Mouse (Mus musculus): ENCODE data around the gene Epha7. TPM values are rescaled to one million over a fixed set of nuclear protein-coding genes. Genes with fewer than 3 reads are reported as not detected.

Gene Epha7
- 0.05 and 0.06 TPM in 2 replicates for polyA plus RNA-seq (2012; rRNA removed)

GRCm38 (mm10) chr4:28812691-28813289, at the start of gene Epha7:
TSS of gene Epha7 (plus strand) at chr4:28813131.
- under 1% methylated on average over 48 of the region's 48 CpGs for WGBS
- Histone ChIP-seq H3K27me3 (ENCODE audit: control insufficient read depth, insufficient read depth, low read length) (peaks cover 21% of the 10 kb centered on the region), H3K27ac (ENCODE audit: insufficient read depth, low read length) (no peak within 1 kb of the TSS), H3K4me3 (ENCODE audit: extremely low read depth, insufficient read depth, insufficient read length) (peak within 1 kb of the TSS; percentile 45), H3K36me3 (ENCODE audit: control insufficient read depth, insufficient read depth, low read length) (no peaks in the 10 kb centered on the region), H3K4me1 (ENCODE audit: control insufficient read depth, insufficient read depth, insufficient read length) (peaks cover 3% of the 10 kb centered on the region; the same call in 1 of the 2 replicates)
- DNase-seq (ENCODE audit: low read depth in 1 of 2, low spot score in 2 of 2) = peak in 1 of 2 experiments; percentile 49
- TF ChIP-seq POLR2A (IDR thresholded peaks at IDR 0.05; ENCODE audit: low read depth, low read length) = no peak
- no peak for TF ChIP-seq CTCF (IDR thresholded peaks at IDR 0.05; ENCODE audit: extremely low read depth, insufficient read depth, insufficient read length, insufficient replicate concordance)

GRCm38 (mm10) chr4:28783961-28784360, 29.0 kb upstream of the Epha7 start:
- no peaks in the 10 kb centered on the region for H3K36me3 ChIP-seq (ENCODE audit: control insufficient read depth, insufficient read depth, low read length)
- no peak overlapping the region for H3K4me3 ChIP-seq (ENCODE audit: extremely low read depth, insufficient read depth, insufficient read length)
- no peaks in the 10 kb centered on the region for H3K27me3 ChIP-seq (ENCODE audit: control insufficient read depth, insufficient read depth, low read length)
- TF ChIP-seq CTCF (IDR thresholded peaks at IDR 0.05; ENCODE audit: extremely low read depth, insufficient read depth, insufficient read length, insufficient replicate concordance) (no peak), POLR2A (IDR thresholded peaks at IDR 0.05; ENCODE audit: low read depth, low read length) (no peak)
- no peak for DNase-seq (ENCODE audit: low read depth in 1 of 2, low spot score in 2 of 2)
- 69% methylated on average over 3 of the region's 3 CpGs for WGBS
- no peak overlapping the region for H3K27ac ChIP-seq (ENCODE audit: insufficient read depth, low read length)
- no peaks in the 10 kb centered on the region for H3K4me1 ChIP-seq (ENCODE audit: control insufficient read depth, insufficient read depth, insufficient read length)

- DNase-seq (ENCODE audit: low read depth in 1 of 2, low spot score in 2 of 2) = no peak
- TF ChIP-seq POLR2A (IDR thresholded peaks at IDR 0.05; ENCODE audit: low read depth, low read length) = no peak
- H3K4me3 ChIP-seq (ENCODE audit: extremely low read depth, insufficient read depth, insufficient read length) = no peak overlapping the region
- H3K36me3 ChIP-seq (ENCODE audit: control insufficient read depth, insufficient read depth, low read length) = no peaks in the 10 kb centered on the region
- H3K4me1 ChIP-seq (ENCODE audit: control insufficient read depth, insufficient read depth, insufficient read length) = no peaks in the 10 kb centered on the region
- peaks cover 7% of the 10 kb centered on the region; the same call in 1 of the 2 replicates for H3K27me3 ChIP-seq (ENCODE audit: control insufficient read depth, insufficient read depth, low read length)
- no peak overlapping the region for H3K27ac ChIP-seq (ENCODE audit: insufficient read depth, low read length)
Measured at GRCm38 (mm10) chr4:28808800-28809199, 4.1 kb upstream of the Epha7 start.

- H3K4me3 ChIP-seq (ENCODE audit: extremely low read depth, insufficient read depth, insufficient read length) = no peak overlapping the region
- WGBS = 83% methylated on average over 4 of the region's 4 CpGs
- TF ChIP-seq CTCF (IDR thresholded peaks at IDR 0.05; ENCODE audit: extremely low read depth, insufficient read depth, insufficient read length, insufficient replicate concordance) (no peak), POLR2A (IDR thresholded peaks at IDR 0.05; ENCODE audit: low read depth, low read length) (no peak)
- peaks cover 12% of the 10 kb centered on the region; the same call in 1 of the 2 replicates for H3K27me3 ChIP-seq (ENCODE audit: control insufficient read depth, insufficient read depth, low read length)
- H3K27ac ChIP-seq (ENCODE audit: insufficient read depth, low read length) = no peak overlapping the region
- DNase-seq (ENCODE audit: low read depth in 1 of 2, low spot score in 2 of 2) = no peak
- no peaks in the 10 kb centered on the region for H3K36me3 ChIP-seq (ENCODE audit: control insufficient read depth, insufficient read depth, low read length)
- H3K4me1 ChIP-seq (ENCODE audit: control insufficient read depth, insufficient read depth, insufficient read length) = no peaks in the 10 kb centered on the region
Measured at GRCm38 (mm10) chr4:28809703-28810102, 3.2 kb upstream of the Epha7 start.

GRCm38 (mm10) chr4:28813551-28814475, 882 bp downstream of the Epha7 start:
- Histone ChIP-seq H3K4me3 (ENCODE audit: extremely low read depth, insufficient read depth, insufficient read length) (peak overlapping the region; percentile 45), H3K36me3 (ENCODE audit: control insufficient read depth, insufficient read depth, low read length) (no peaks in the 10 kb centered on the region), H3K27ac (ENCODE audit: insufficient read depth, low read length) (no peak overlapping the region), H3K27me3 (ENCODE audit: control insufficient read depth, insufficient read depth, low read length) (peaks cover 21% of the 10 kb centered on the region), H3K4me1 (ENCODE audit: control insufficient read depth, insufficient read depth, insufficient read length) (peaks cover 3% of the 10 kb centered on the region; the same call in 1 of the 2 replicates)
- no peak for TF ChIP-seq CTCF (IDR thresholded peaks at IDR 0.05; ENCODE audit: extremely low read depth, insufficient read depth, insufficient read length, insufficient replicate concordance)
- no peak for TF ChIP-seq POLR2A (IDR thresholded peaks at IDR 0.05; ENCODE audit: low read depth, low read length)
- DNase-seq (ENCODE audit: low read depth in 1 of 2, low spot score in 2 of 2) = no peak
- WGBS = 1% methylated on average over 82 of the region's 94 CpGs

GRCm38 (mm10) chr4:28814476-28814815, 1.5 kb downstream of the Epha7 start:
- Histone ChIP-seq H3K27me3 (ENCODE audit: control insufficient read depth, insufficient read depth, low read length) (peaks cover 21% of the 10 kb centered on the region), H3K27ac (ENCODE audit: insufficient read depth, low read length) (no peak overlapping the region), H3K36me3 (ENCODE audit: control insufficient read depth, insufficient read depth, low read length) (no peaks in the 10 kb centered on the region), H3K4me1 (ENCODE audit: control insufficient read depth, insufficient read depth, insufficient read length) (peaks cover 3% of the 10 kb centered on the region; the same call in 1 of the 2 replicates), H3K4me3 (ENCODE audit: extremely low read depth, insufficient read depth, insufficient read length) (no peak overlapping the region)
- no peak for DNase-seq (ENCODE audit: low read depth in 1 of 2, low spot score in 2 of 2)
- no peak for TF ChIP-seq CTCF (IDR thresholded peaks at IDR 0.05; ENCODE audit: extremely low read depth, insufficient read depth, insufficient read length, insufficient replicate concordance)
- no peak for TF ChIP-seq POLR2A (IDR thresholded peaks at IDR 0.05; ENCODE audit: low read depth, low read length)
- WGBS = 2% methylated on average over 8 of the region's 8 CpGs
